Mouse (Mus musculus): ENCODE results near the gene Zic5. TPM values are rescaled to one million over a fixed set of nuclear protein-coding genes. Genes with fewer than 3 reads are reported as not detected.

Zic5 gene
- total and polyA plus RNA-seq, 2 experiments from 2014 or later, result not detected

GRCm38 (mm10) chr14:122454901-122455561 lies 10.4 kb downstream of the Zic5 start:
- WGBS, result 84% methylated on average over 10 of the region's 10 CpGs

GRCm38 (mm10) chr14:122453996-122454738 lies 11.3 kb downstream of the Zic5 start:
- H3K27me3 ChIP-seq (ENCODE audit: control insufficient read depth, insufficient read depth, low read length), result peaks cover 74% of the 10 kb centered on the region
- no peak for DNase-seq (ENCODE audit: low spot score)
- no peaks in the 10 kb centered on the region for H3K9me3 ChIP-seq (replicated peaks; ENCODE audit: control insufficient read depth, low read length)
- peak overlapping the region; percentile 32 for H3K4me3 ChIP-seq (ENCODE audit: low read depth, low read length)
- no peaks in the 10 kb centered on the region for H3K4me1 ChIP-seq (ENCODE audit: control insufficient read depth, insufficient read depth)
- no peak overlapping the region for H3K27ac ChIP-seq (ENCODE audit: low read depth)
- TF ChIP-seq EP300 (IDR thresholded peaks at IDR 0.05; ENCODE audit: low read depth), result no peak
- TF ChIP-seq CTCF (IDR thresholded peaks at IDR 0.05; ENCODE audit: low read depth), result no peak
- H3K9ac ChIP-seq (replicated peaks; ENCODE audit: low read depth, low read length), result no peak overlapping the region
- no peak for ATAC-seq (ENCODE audit: insufficient read depth, low read depth)
- 35% methylated on average over 12 of the region's 12 CpGs for WGBS
- H3K36me3 ChIP-seq (replicated peaks; ENCODE audit: control insufficient read depth, insufficient read depth, low read length), result no peaks in the 10 kb centered on the region
- peak overlapping the region; percentile 49 for H3K4me2 ChIP-seq (ENCODE audit: low read depth, low read length)

More at GRCm38 (mm10) chr14:122454901-122455561, 10.4 kb downstream of the Zic5 start:
- no peak for DNase-seq (ENCODE audit: low spot score)
- H3K36me3 ChIP-seq (replicated peaks; ENCODE audit: control insufficient read depth, insufficient read depth, low read length), result no peaks in the 10 kb centered on the region
- no peaks in the 10 kb centered on the region for H3K9me3 ChIP-seq (replicated peaks; ENCODE audit: control insufficient read depth, low read length)
- H3K4me3 ChIP-seq (ENCODE audit: low read depth, low read length), result no peak overlapping the region
- TF ChIP-seq EP300 (IDR thresholded peaks at IDR 0.05; ENCODE audit: low read depth), result no peak
- no peak for TF ChIP-seq CTCF (IDR thresholded peaks at IDR 0.05; ENCODE audit: low read depth)
- H3K4me1 ChIP-seq (ENCODE audit: control insufficient read depth, insufficient read depth), result no peaks in the 10 kb centered on the region
- H3K27ac ChIP-seq (ENCODE audit: low read depth), result no peak overlapping the region
- H3K4me2 ChIP-seq (ENCODE audit: low read depth, low read length), result no peak overlapping the region
- ATAC-seq (ENCODE audit: insufficient read depth, low read depth), result no peak
- H3K27me3 ChIP-seq (ENCODE audit: control insufficient read depth, insufficient read depth, low read length), result peaks cover 70% of the 10 kb centered on the region
- no peak overlapping the region for H3K9ac ChIP-seq (replicated peaks; ENCODE audit: low read depth, low read length)

DNA sequence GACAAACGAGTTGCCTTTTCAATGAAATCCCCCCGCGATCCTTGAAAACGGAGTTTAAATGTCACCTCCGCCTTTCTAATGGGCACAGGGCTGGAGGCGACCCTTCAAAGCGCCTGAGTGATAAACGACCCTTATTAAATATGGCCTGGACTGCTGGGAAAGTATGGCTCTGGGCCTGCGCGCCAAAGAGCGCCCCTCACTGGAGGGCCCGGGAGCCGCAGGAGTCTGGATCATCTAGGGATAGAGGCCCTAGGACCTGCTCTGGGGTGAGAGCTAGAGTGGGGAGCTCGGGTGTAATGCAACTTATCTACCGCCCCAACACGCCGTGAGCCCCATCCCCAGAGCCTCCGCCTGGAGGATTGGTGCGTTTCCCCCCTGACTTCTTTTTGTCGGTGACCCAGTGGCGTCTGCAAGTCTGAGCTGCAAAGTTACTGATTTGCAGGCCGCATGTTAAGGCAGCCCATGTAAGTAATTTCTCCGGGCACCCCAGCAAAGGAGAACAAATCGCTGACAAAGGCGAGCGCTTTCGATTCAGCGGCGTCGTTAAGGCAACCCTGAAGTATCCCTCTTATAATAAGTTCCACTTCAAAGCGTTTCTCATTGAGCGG lies 12.0 kb downstream of the Zic5 start:
- Histone ChIP-seq H3K4me1 (ENCODE audit: control insufficient read depth, insufficient read depth) (no peaks in the 10 kb centered on the region), H3K9me3 (replicated peaks; ENCODE audit: control insufficient read depth, low read length) (no peaks in the 10 kb centered on the region), H3K9ac (replicated peaks; ENCODE audit: low read depth, low read length) (no peak overlapping the region), H3K36me3 (replicated peaks; ENCODE audit: control insufficient read depth, insufficient read depth, low read length) (no peaks in the 10 kb centered on the region), H3K27me3 (ENCODE audit: control insufficient read depth, insufficient read depth, low read length) (peaks cover 81% of the 10 kb centered on the region), H3K27ac (ENCODE audit: low read depth) (no peak overlapping the region), H3K4me3 (ENCODE audit: low read depth, low read length) (peak overlapping the region; percentile 32), H3K4me2 (ENCODE audit: low read depth, low read length) (peak overlapping the region; percentile 49)
- WGBS, result 12% methylated on average over 32 of the region's 32 CpGs
- no peak for TF ChIP-seq EP300 (IDR thresholded peaks at IDR 0.05; ENCODE audit: low read depth)
- no peak for TF ChIP-seq CTCF (IDR thresholded peaks at IDR 0.05; ENCODE audit: low read depth)
- DNase-seq (ENCODE audit: low spot score) (no peak), ATAC-seq (ENCODE audit: insufficient read depth, low read depth) (no peak)

DNA sequence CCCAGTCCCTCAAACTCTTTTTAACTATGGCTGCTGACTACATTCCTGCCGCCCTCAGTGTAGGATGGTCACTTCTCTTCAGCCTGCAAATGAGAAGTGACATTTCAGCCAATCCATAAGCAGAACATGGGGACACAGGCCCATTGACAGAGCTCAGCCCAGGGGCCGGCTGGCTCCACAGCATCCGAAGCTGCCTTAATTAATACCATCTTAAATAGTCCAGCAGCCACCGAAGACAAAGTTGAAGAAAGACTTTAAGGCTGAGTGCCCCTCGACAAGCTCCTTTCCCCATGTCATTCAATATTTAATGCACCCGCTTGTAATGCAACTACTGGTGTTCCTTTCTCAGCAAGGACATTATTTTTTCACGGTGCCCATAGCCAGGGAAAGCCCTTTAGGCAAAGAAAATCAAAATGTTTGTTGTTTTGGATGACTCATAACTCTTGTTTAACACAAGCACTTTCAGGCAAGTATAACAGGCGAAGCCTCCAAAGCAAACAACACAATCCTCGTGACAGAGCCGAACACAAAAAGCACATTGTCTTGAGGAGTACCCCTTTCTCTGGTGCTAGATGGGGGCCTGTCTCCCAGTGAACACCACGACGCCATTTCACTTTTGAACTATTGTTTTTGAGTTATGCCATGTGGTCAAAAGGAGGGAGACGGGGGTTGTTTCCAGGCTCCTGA lies 12.6 kb downstream of the Zic5 start:
- TF ChIP-seq CTCF (IDR thresholded peaks at IDR 0.05; ENCODE audit: low read depth), result no peak
- no peak for TF ChIP-seq EP300 (IDR thresholded peaks at IDR 0.05; ENCODE audit: low read depth)
- Histone ChIP-seq H3K4me2 (ENCODE audit: low read depth, low read length) (no peak overlapping the region), H3K27me3 (ENCODE audit: control insufficient read depth, insufficient read depth, low read length) (peaks cover 85% of the 10 kb centered on the region), H3K4me3 (ENCODE audit: low read depth, low read length) (no peak overlapping the region), H3K27ac (ENCODE audit: low read depth) (no peak overlapping the region), H3K9me3 (replicated peaks; ENCODE audit: control insufficient read depth, low read length) (no peaks in the 10 kb centered on the region), H3K4me1 (ENCODE audit: control insufficient read depth, insufficient read depth) (no peaks in the 10 kb centered on the region), H3K9ac (replicated peaks; ENCODE audit: low read depth, low read length) (no peak overlapping the region), H3K36me3 (replicated peaks; ENCODE audit: control insufficient read depth, insufficient read depth, low read length) (no peaks in the 10 kb centered on the region)
- ATAC-seq (ENCODE audit: insufficient read depth, low read depth) (no peak), DNase-seq (ENCODE audit: low spot score) (no peak)
- 68% methylated on average over 13 of the region's 13 CpGs for WGBS

DNA sequence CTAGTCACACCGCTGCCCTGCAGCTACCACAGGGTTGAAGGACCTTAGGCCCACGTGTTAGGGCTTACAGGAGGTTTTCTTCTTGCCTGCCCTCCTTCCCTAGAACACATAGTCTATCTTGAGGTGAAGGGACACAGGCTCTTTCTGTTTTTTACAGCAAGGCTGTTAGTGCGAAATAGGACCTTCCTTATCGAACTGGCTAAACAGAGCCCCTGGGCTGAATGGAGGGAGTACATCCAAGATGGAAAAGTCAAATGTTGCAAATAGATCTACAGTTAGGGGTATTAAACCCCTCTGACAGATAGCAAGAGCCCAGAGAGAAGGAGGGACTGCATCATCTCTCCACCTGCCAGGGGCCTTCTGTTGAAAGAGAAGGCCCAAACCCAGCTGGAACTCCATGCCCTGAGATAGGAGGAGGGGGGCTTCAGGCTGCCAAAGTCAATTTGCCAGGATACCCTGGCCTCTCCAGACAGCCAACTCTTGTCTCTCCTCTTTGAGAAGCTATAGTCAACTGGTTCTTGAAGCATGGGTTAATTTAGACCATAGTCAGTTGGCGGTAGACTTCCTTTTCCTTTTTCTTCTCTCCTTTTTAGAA lies 13.8 kb downstream of the Zic5 start:
- H3K36me3 ChIP-seq (replicated peaks; ENCODE audit: control insufficient read depth, insufficient read depth, low read length), result no peaks in the 10 kb centered on the region
- peak overlapping the region; percentile 48; the same call in 1 of the 2 replicates for H3K4me3 ChIP-seq (ENCODE audit: low read depth, low read length)
- TF ChIP-seq CTCF (IDR thresholded peaks at IDR 0.05; ENCODE audit: low read depth) (no peak), EP300 (IDR thresholded peaks at IDR 0.05; ENCODE audit: low read depth) (no peak)
- no peak overlapping the region for H3K27ac ChIP-seq (ENCODE audit: low read depth)
- H3K4me1 ChIP-seq (ENCODE audit: control insufficient read depth, insufficient read depth), result no peaks in the 10 kb centered on the region
- H3K9me3 ChIP-seq (replicated peaks; ENCODE audit: control insufficient read depth, low read length), result no peaks in the 10 kb centered on the region
- H3K9ac ChIP-seq (replicated peaks; ENCODE audit: low read depth, low read length), result no peak overlapping the region
- H3K4me2 ChIP-seq (ENCODE audit: low read depth, low read length), result 0 out of 2 replicates have a peak overlapping the region, but pooled peaks have one; percentile 82
- 75% methylated on average over 5 of the region's 5 CpGs for WGBS
- ATAC-seq (ENCODE audit: insufficient read depth, low read depth), result no peak
- DNase-seq (ENCODE audit: low spot score), result no peak
- peaks cover 97% of the 10 kb centered on the region for H3K27me3 ChIP-seq (ENCODE audit: control insufficient read depth, insufficient read depth, low read length)

All from heart, postnatal 0 days (tissue).